Mouse (Mus musculus) embryonic fibroblast, embryonic 13.5 days (primary cell): ENCODE measurements around the gene Pilrb1.

Source experiments
- CTCF ChIP-seq: IDR thresholded peaks from 2 replicates; pipeline ENCODE4 v1.5.1; 2011; ENCODE audit warnings: mild to moderate bottlenecking, control low read depth, low read length, moderate library complexity, borderline replicate concordance; ENCODE audit not compliant: insufficient read depth
- POLR2A ChIP-seq: IDR thresholded peaks from 2 replicates; pipeline ENCODE4 v1.6.1; 2011; ENCODE audit warnings: low read depth, mild to moderate bottlenecking, control low read depth, low read length, moderate library complexity

DNA sequence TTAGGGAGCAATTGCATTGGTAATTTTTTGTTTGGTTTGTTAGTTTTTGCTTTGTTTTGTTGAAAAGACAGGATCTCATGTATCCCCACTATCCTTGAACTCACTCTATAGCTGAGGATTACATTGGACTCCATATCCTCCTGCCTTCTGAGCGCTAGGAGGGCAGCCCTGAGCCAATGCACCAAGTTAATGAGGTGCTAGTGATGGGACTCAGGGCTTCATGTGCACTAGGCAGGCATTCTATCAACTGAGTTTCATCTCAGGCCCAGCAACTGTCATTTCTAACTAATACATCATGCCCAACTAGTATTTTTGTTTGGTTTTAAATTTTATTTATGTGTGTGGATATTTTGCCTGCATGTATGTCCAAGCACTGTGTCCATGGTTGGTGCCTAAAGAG lies 51.7 kb downstream of the Pilrb1 start:
- no peak for TF ChIP-seq CTCF
- TF ChIP-seq POLR2A = no peak
